Mouse (Mus musculus): ENCODE measurements around the gene Uqcc2.

DNA sequence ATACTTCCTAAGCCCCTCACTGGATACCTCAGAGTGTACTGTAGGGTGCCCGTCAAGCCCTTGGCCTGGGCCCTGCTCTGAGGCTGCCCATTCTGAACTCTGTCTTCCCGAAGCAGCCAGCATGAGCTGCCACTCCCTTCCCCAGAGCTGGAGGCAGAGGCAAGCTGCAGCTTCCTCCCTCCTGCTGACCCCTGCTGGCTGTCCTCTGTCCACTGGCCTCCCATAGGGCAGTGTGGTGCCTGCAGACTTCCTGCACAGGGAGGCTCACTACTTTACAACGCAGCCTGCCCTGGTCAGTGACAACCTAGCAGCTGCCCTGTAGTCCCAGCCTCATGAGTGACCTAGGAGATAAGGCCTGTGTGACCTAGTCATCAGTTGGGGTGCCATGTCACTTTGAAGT is 48.0 kb upstream of the Uqcc2 start:
- TF ChIP-seq POLR2AphosphoS2 (IDR thresholded peaks at IDR 0.05; ENCODE audit: insufficient read length, low read depth), result no peak
- no peak for TF ChIP-seq POLR2A (IDR thresholded peaks at IDR 0.05; ENCODE audit: insufficient read length, low read depth)
- TF ChIP-seq MAX (IDR thresholded peaks at IDR 0.05; ENCODE audit: low read depth), result no peak
- no peak for TF ChIP-seq USF1 (IDR thresholded peaks at IDR 0.05; ENCODE audit: low read depth)
- TF ChIP-seq E2F4 (IDR thresholded peaks at IDR 0.05; ENCODE audit: insufficient read depth), result no peak
- TF ChIP-seq TCF12 (IDR thresholded peaks at IDR 0.05; ENCODE audit: insufficient read depth, poor library complexity, severe bottlenecking), result no peak
- no peak for TF ChIP-seq MYOD1 (IDR thresholded peaks at IDR 0.05; ENCODE audit: control insufficient read depth in 1 of 3, insufficient read length in 2 of 3, low read depth in 2 of 3)
- no peak for TF ChIP-seq SRF (IDR thresholded peaks at IDR 0.05; ENCODE audit: control insufficient read depth, insufficient read length, low read depth)
- no peak for TF ChIP-seq CEBPB (IDR thresholded peaks at IDR 0.05; ENCODE audit: insufficient read depth, poor library complexity, severe bottlenecking)
- TF ChIP-seq MYOG (IDR thresholded peaks at IDR 0.05; ENCODE audit: control insufficient read depth in 1 of 3, insufficient read depth in 1 of 3, insufficient read length in 2 of 3, low read depth in 2 of 3), result peak in 1 of 3 experiments; percentile 50
